Mouse (Mus musculus) G1E (cell line): ENCODE results near the gene Rubcn. TPM values are rescaled to one million over a fixed set of nuclear protein-coding genes. Genes with fewer than 3 reads are reported as not detected.

Experiments
- ATAC-seq: 2 replicates; pipeline ENCODE4 v1.8.0; 2016; ENCODE audit warnings: mild to moderate bottlenecking; ENCODE audit not compliant: insufficient number of reproducible peaks, poor library complexity, low FRiP score, severe bottlenecking; ENCODE audit errors: extremely low read depth
- DNase-seq: peaks from one replicate; pipeline ENCODE4 v3.0.0; 2012; ENCODE audit warnings: low spot score
- H3K27me3 ChIP-seq: 2 replicates; pipeline ENCODE4 v1.6.1; 2012; ENCODE audit warnings: mild to moderate bottlenecking, low read length, inconsistent platforms; ENCODE audit not compliant: insufficient read depth
- H3K36me3 ChIP-seq: replicated peaks from 2 replicates; pipeline ENCODE3; 2012; ENCODE audit warnings: mild to moderate bottlenecking, inconsistent platforms
- H3K4me1 ChIP-seq: 2 replicates; pipeline ENCODE4 v1.6.1; 2012; ENCODE audit warnings: low read depth, low read length, inconsistent platforms, mixed read lengths; ENCODE audit not compliant: insufficient read depth
- H3K4me3 ChIP-seq: 2 replicates; pipeline ENCODE4 v1.5.1; 2012; ENCODE audit warnings: low read depth, mild to moderate bottlenecking, inconsistent platforms, low read length, moderate library complexity, mixed read lengths
- H3K9me3 ChIP-seq: replicated peaks from 2 replicates; pipeline ENCODE4 v1.6.1; 2012; ENCODE audit warnings: inconsistent platforms
- CTCF ChIP-seq: IDR thresholded peaks from 2 replicates; pipeline ENCODE4 v1.5.1; 2012; ENCODE audit warnings: low read depth, low read length, inconsistent platforms, mixed read lengths
- GATA1 ChIP-seq: IDR thresholded peaks from 2 replicates; pipeline ENCODE4 v1.6.1; 2012; ENCODE audit warnings: borderline replicate concordance, low read length, inconsistent platforms, mixed read lengths
- GATA2 ChIP-seq: IDR thresholded peaks from 2 replicates; pipeline ENCODE4 v1.6.1; 2012; ENCODE audit warnings: low read depth, low read length, inconsistent platforms, borderline replicate concordance
- POLR2AphosphoS5 ChIP-seq: IDR thresholded peaks from 2 replicates; pipeline ENCODE4 v1.6.1; 2012; ENCODE audit warnings: low read depth, low read length, inconsistent platforms; ENCODE audit not compliant: insufficient replicate concordance
- TAL1 ChIP-seq: conservative IDR thresholded peaks from 2 replicates; pipeline ENCODE4 v1.6.1; 2012; ENCODE audit warnings: low read depth, low read length, inconsistent platforms, mixed read lengths
- polyA plus RNA-seq: library from polyadenylated mRNA; stranded (reverse); fragments of >175 nt; gene quantifications from 2 replicates; pipeline ENCODE4 v1.2.3, GENCODE M21; 2012
- total RNA-seq, 2 experiments: library from RNA; stranded (forward) in 1 of 2; stranded (reverse) in 1 of 2; fragments of 200-1000 nt in 1 of 2; fragments of >200 nt in 1 of 2; fragmentation: Nextera tagmentation in 1 of 2; gene quantifications; 2 replicates each; pipeline ENCODE4 v1.2.3; 2014 to 2017

Gene Rubcn
- total and polyA plus RNA-seq, 3 experiments = 9.4 to 18.1 (median 13.4) TPM

GRCm38 (mm10) chr16:32783324-32784062 lies 94.1 kb downstream of the Rubcn start:
- ATAC-seq = no peak
- TF ChIP-seq GATA2 (no peak), CTCF (no peak), GATA1 (no peak), TAL1 (no peak), POLR2AphosphoS5 (no peak)

GRCm38 (mm10) chr16:32778956-32779355 lies 98.6 kb downstream of the Rubcn start:
- Histone ChIP-seq H3K4me1 (no peaks in the 10 kb centered on the region), H3K9me3 (no peaks in the 10 kb centered on the region), H3K27me3 (peaks cover 65% of the 10 kb centered on the region), H3K36me3 (no peaks in the 10 kb centered on the region), H3K4me3 (no peak overlapping the region)
- TF ChIP-seq GATA2 (no peak), POLR2AphosphoS5 (no peak), GATA1 (no peak), TAL1 (no peak), CTCF (no peak)
- no peak for DNase-seq
- no peak for ATAC-seq

More at GRCm38 (mm10) chr16:32783324-32784062, 94.1 kb downstream of the Rubcn start:
- DNase-seq = no peak
- Histone ChIP-seq H3K36me3 (no peaks in the 10 kb centered on the region), H3K4me1 (no peaks in the 10 kb centered on the region), H3K27me3 (peaks cover 48% of the 10 kb centered on the region), H3K4me3 (no peak overlapping the region), H3K9me3 (0 out of 2 replicates have a peak, but pooled peaks cover 2% of the 10 kb centered on the region)

DNA sequence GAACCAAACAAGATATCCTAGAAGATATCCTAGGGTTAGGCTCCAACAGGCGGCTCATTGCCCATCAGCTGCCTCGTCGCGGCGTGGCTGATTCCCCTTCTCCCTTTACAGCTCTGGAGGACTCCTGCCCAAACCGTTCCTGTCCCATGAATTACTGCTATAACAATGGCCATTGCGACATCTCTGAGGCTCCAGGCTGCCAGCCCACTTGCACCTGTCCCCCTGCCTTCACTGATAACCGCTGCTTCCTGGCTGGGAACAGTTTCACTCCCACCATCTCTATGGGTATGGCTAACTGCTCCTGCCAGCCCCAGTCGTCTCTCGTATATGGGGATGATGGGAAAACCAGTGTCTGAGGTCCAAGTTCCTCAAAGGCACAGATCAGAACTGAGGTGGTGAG lies 100.9 kb downstream of the Rubcn start:
- no peaks in the 10 kb centered on the region for H3K36me3 ChIP-seq
- DNase-seq (no peak), ATAC-seq (no peak)
- H3K9me3 ChIP-seq = no peaks in the 10 kb centered on the region
- peaks cover 61% of the 10 kb centered on the region for H3K27me3 ChIP-seq
- H3K4me3 ChIP-seq = no peak overlapping the region
- no peaks in the 10 kb centered on the region for H3K4me1 ChIP-seq
- TF ChIP-seq POLR2AphosphoS5 = no peak
- no peak for TF ChIP-seq CTCF
- TF ChIP-seq TAL1 = no peak
- TF ChIP-seq GATA2 = no peak
- no peak for TF ChIP-seq GATA1

Other genes starting within 250 kb of the Rubcn start
- gene Tnk2, start 233.9 kb downstream of the Rubcn start, total RNA-seq (2014; fragmentation: Nextera tagmentation) = 27.3 and 31.5 TPM in 2 replicates
- 11.8 and 13.4 TPM in 2 replicates for gene Tnk2, start 233.9 kb downstream of the Rubcn start, total RNA-seq (2017)
- 197 and 236 TPM in 2 replicates for gene Tnk2, start 233.9 kb downstream of the Rubcn start, polyA plus RNA-seq
- gene Muc4, start 141.9 kb downstream of the Rubcn start, total RNA-seq (2014; fragmentation: Nextera tagmentation) = not detected in 2 replicates
- 0.11 and 0.17 TPM in 2 replicates for gene Muc4, start 141.9 kb downstream of the Rubcn start, total RNA-seq (2017)
- gene Muc4, start 141.9 kb downstream of the Rubcn start, polyA plus RNA-seq = not detected in 2 replicates
- gene Muc20, start 80.3 kb downstream of the Rubcn start, total RNA-seq (2014; fragmentation: Nextera tagmentation) = not detected in 2 replicates
- 0.06 and 0.11 TPM in 2 replicates for gene Muc20, start 80.3 kb downstream of the Rubcn start, total RNA-seq (2017)
- not detected in 2 replicates for gene Muc20, start 80.3 kb downstream of the Rubcn start, polyA plus RNA-seq
- gene Smbd1, start 67.3 kb downstream of the Rubcn start, total RNA-seq (2014; fragmentation: Nextera tagmentation) = not detected in 2 replicates
- not detected in 2 replicates for gene Smbd1, start 67.3 kb downstream of the Rubcn start, total RNA-seq (2017)
- not detected in 2 replicates for gene Smbd1, start 67.3 kb downstream of the Rubcn start, polyA plus RNA-seq
- gene Fyttd1, start 266 bp downstream of the Rubcn start, total RNA-seq (2014; fragmentation: Nextera tagmentation) = 121 and 134 TPM in 2 replicates
- 77.5 and 100 TPM in 2 replicates for gene Fyttd1, start 266 bp downstream of the Rubcn start, total RNA-seq (2017)
- gene Fyttd1, start 266 bp downstream of the Rubcn start, polyA plus RNA-seq = 276 and 281 TPM in 2 replicates
- 77.1 and 91.9 TPM in 2 replicates for gene Lrch3, start 36.3 kb upstream of the Rubcn start, total RNA-seq (2014; fragmentation: Nextera tagmentation)
- 31.8 and 33.1 TPM in 2 replicates for gene Lrch3, start 36.3 kb upstream of the Rubcn start, total RNA-seq (2017)
- 9.1 and 9.9 TPM in 2 replicates for gene Lrch3, start 36.3 kb upstream of the Rubcn start, polyA plus RNA-seq
- gene Iqcg, start 178.5 kb upstream of the Rubcn start, total RNA-seq (2014; fragmentation: Nextera tagmentation) = 1.1 and 1.5 TPM in 2 replicates
- 0.98 and 1.5 TPM in 2 replicates for gene Iqcg, start 178.5 kb upstream of the Rubcn start, total RNA-seq (2017)
- gene Iqcg, start 178.5 kb upstream of the Rubcn start, polyA plus RNA-seq = 2.1 and 2.6 TPM in 2 replicates
- gene Rpl35a, start 178.7 kb upstream of the Rubcn start, total RNA-seq (2014; fragmentation: Nextera tagmentation) = 632 and 642 TPM in 2 replicates
- 1,492 and 1,659 TPM in 2 replicates for gene Rpl35a, start 178.7 kb upstream of the Rubcn start, total RNA-seq (2017)
- 133 and 159 TPM in 2 replicates for gene Rpl35a, start 178.7 kb upstream of the Rubcn start, polyA plus RNA-seq
- 1.8 and 3.4 TPM in 2 replicates for gene Lmln, start 184.8 kb upstream of the Rubcn start, total RNA-seq (2014; fragmentation: Nextera tagmentation)
- 3.1 and 3.2 TPM in 2 replicates for gene Lmln, start 184.8 kb upstream of the Rubcn start, total RNA-seq (2017)
- gene Lmln, start 184.8 kb upstream of the Rubcn start, polyA plus RNA-seq = 0.21 and 0.57 TPM in 2 replicates